ENCODE assay signal across 8 mouse cellular contexts in genomic region chr13:23530181-23530900, GRCm38 (mm10). TPM values are rescaled to one million over a fixed set of nuclear protein-coding genes. Genes with fewer than 3 reads are reported as not detected.
A peak's percentile ranks its signal among the peaks of the same experiment; 100 is the strongest.
DNase-seq lines count a peak whose midpoint lies in the region; ATAC-seq lines count a peak whose summit lies in the region.

No protein-coding gene starts in this region.

- peak; percentile 61 for DNase-seq in cerebellum, adult 11 months
- DNase-seq in cerebellum, postnatal 36 days: peak; percentile 40 to 69
- DNase-seq in heart, adult 11 months: peak; percentile 95
- DNase-seq in kidney, adult 11 months: peak; percentile 43
- peak; percentile 55 to 66 for DNase-seq in left cerebral cortex, postnatal 36 days (ENCODE audit: low spot score in 2 of 2)
- DNase-seq in spleen, postnatal 4 days (ENCODE audit: low spot score in 2 of 2): peak; percentile 72 to 84

- peaks cover 45% of the 10 kb centered on the region for H3K4me1 ChIP-seq in midbrain, embryonic 13.5 days (replicated peaks)

- under 1% methylated on average over 20 of the region's 20 CpGs for WGBS in midbrain, embryonic 13.5 days

- H3K4me2 ChIP-seq in midbrain, embryonic 13.5 days (replicated peaks): peak overlapping the region; percentile 76

- intact Hi-C loops in left cerebral cortex, postnatal 36 days (cut with DNase I): loop anchor here (5.0 to 10.0 kb wide), 3 partner anchors 52 to 1816 kb away; partner anchors contain the start of genes Hist1h2ag, Hist1h2ai, Hist1h2bj and Hist1h2bl

- peak overlapping the region; percentile 55 for H3K4me3 ChIP-seq in midbrain, embryonic 13.5 days (replicated peaks)

- peak overlapping the region; percentile 98 for H3K27ac ChIP-seq in midbrain, embryonic 13.5 days

- no peaks in the 10 kb centered on the region for H3K27me3 ChIP-seq in midbrain, embryonic 13.5 days

- H3K36me3 ChIP-seq in midbrain, embryonic 13.5 days: no peaks in the 10 kb centered on the region

- H3K9me3 ChIP-seq in midbrain, embryonic 13.5 days: no peaks in the 10 kb centered on the region

- H3K9ac ChIP-seq in midbrain, embryonic 13.5 days (replicated peaks): peak overlapping the region; percentile 78

- ATAC-seq in cerebellum, adult (ENCODE audit: insufficient number of reproducible peaks, low FRiP score, low TSS enrichment): no peak
- no peak for ATAC-seq in midbrain, embryonic 13.5 days

RNA-seq across cellular contexts. Expression of gene Hist1h4h, which starts 0.5 kb away (rescaled TPM):
- 100 to 1,000 TPM; 319 to 326 TPM for total RNA-seq in left cerebral cortex, postnatal 36 days (2021)
- polyA plus RNA-seq in midbrain, embryonic 13.5 days (2015; fragmentation: Nextera tagmentation; extraction: Ambion mirVana): 6.4 and 7.4 TPM in 2 replicates

RNA-seq across cellular contexts. Expression of gene Hist1h2af, which starts 3.4 kb away (rescaled TPM):
- 1 to 10 TPM; 6.2 to 7.0 TPM for total RNA-seq in left cerebral cortex, postnatal 36 days (2021)
- polyA plus RNA-seq in midbrain, embryonic 13.5 days (2015; fragmentation: Nextera tagmentation; extraction: Ambion mirVana): 1.3 and 3.0 TPM in 2 replicates

RNA-seq across cellular contexts. Expression of gene Hist1h3g, which starts 4.9 kb away (rescaled TPM):
- total RNA-seq in left cerebral cortex, postnatal 36 days (2021): 1 to 10 TPM; 3.6 to 4.6 TPM
- polyA plus RNA-seq in midbrain, embryonic 13.5 days (2015; fragmentation: Nextera tagmentation; extraction: Ambion mirVana): 3.1 and 5.3 TPM in 2 replicates

RNA-seq across cellular contexts. Expression of gene Hist1h2bh, which starts 12.9 kb away (rescaled TPM):
- total RNA-seq in left cerebral cortex, postnatal 36 days (2021): 1 to 10 TPM in 1 of 2 experiments, under 1 TPM in 1; 0.79 to 1.2 TPM
- polyA plus RNA-seq in midbrain, embryonic 13.5 days (2015; fragmentation: Nextera tagmentation; extraction: Ambion mirVana): 0.31 and 0.35 TPM in 2 replicates

RNA-seq across cellular contexts. Expression of gene Hist1h3f, which starts 13.5 kb away (rescaled TPM):
- total RNA-seq in left cerebral cortex, postnatal 36 days (2021): 10 to 100 TPM; 17.9 to 18.2 TPM
- 0.75 and 0.84 TPM in 2 replicates for polyA plus RNA-seq in midbrain, embryonic 13.5 days (2015; fragmentation: Nextera tagmentation; extraction: Ambion mirVana)

Comparison
In these comparisons a context has a peak if more than half of its experiments do, and no peak if none do; other contexts are left out.
1. DNase-seq: peak in every context shown above with its lines; median percentile 95 in heart, adult 11 months; 78 in spleen, postnatal 4 days; 61 in cerebellum, adult 11 months; 60 in left cerebral cortex, postnatal 36 days; 54 in cerebellum, postnatal 36 days; 43 in kidney, adult 11 months.